Mouse (Mus musculus) hindbrain, embryonic 14.5 days (tissue): ENCODE measurements at regions not wholly inside any gene's neighbourhood (a gene's known extent, or its start where the extent isn't known, plus 50 kb on each side); places are given as distances from the start of the nearest gene placed in this dataset.

ENCODE experiments used
- ATAC-seq: fragments of 200-750 bp; cut with Nextera tagmentation; 2 replicates; pipeline ENCODE4 v1.8.0; 2017; ENCODE audit warnings: moderate number of reproducible peaks, mild to moderate bottlenecking, moderate TSS enrichment, moderate library complexity; ENCODE audit not compliant: low FRiP score
- DNase-seq: peaks from one replicate; pipeline ENCODE4 v3.0.0-alpha.2; 2015; ENCODE audit warnings: low spot score
- H3K27ac ChIP-seq: fragments of 300-500 bp; sonication (generic); 2 replicates; pipeline ENCODE4 v1.5.1; 2014; ENCODE audit warnings: mild to moderate bottlenecking, moderate library complexity
- H3K27me3 ChIP-seq: fragments of 300-500 bp; sonication (generic); 2 replicates; pipeline ENCODE4 v1.6.1; 2014; ENCODE audit warnings: mild to moderate bottlenecking, low read length, mixed read lengths; ENCODE audit not compliant: control insufficient read depth, insufficient read depth
- H3K36me3 ChIP-seq: fragments of 300-500 bp; sonication (generic); replicated peaks from 2 replicates; pipeline ENCODE4 v1.6.1; 2014; ENCODE audit not compliant: control insufficient read depth, insufficient read depth
- H3K4me1 ChIP-seq: fragments of 300-500 bp; sonication (generic); replicated peaks from 2 replicates; pipeline ENCODE4 v1.6.1; 2014; ENCODE audit warnings: antibody characterized with exemption, low read length, mixed read lengths; ENCODE audit not compliant: control insufficient read depth, insufficient read depth
- H3K4me2 ChIP-seq: fragments of 300-500 bp; sonication (generic); replicated peaks from 2 replicates; pipeline ENCODE4 v1.6.1; 2014; ENCODE audit warnings: mild to moderate bottlenecking, moderate library complexity
- H3K4me3 ChIP-seq: fragments of 300-500 bp; sonication (generic); replicated peaks from 2 replicates; pipeline ENCODE4 v1.5.1; 2014; ENCODE audit warnings: mild to moderate bottlenecking, low read length
- H3K9ac ChIP-seq: fragments of 300-500 bp; sonication (generic); 2 replicates; pipeline ENCODE4 v1.6.1; 2014
- H3K9me3 ChIP-seq: fragments of 300-500 bp; sonication (generic); 2 replicates; pipeline ENCODE4 v1.6.1; 2016; ENCODE audit warnings: low read length; ENCODE audit not compliant: control insufficient read depth
- WGBS: fragments of 180-500 bp; shearing (Covaris S2); extraction: QIAGEN DNeasy Blood & Tissue Kit; methylation state at CpG from one replicate; pipeline ENCODE4 v1.1.7; 2014; 5-methylcytosine and 5-hydroxymethylcytosine counted together

GRCm38 (mm10) chr12:27191916-27192315 is 150.5 kb downstream of the Sox11 start:
- DNase-seq (no peak), ATAC-seq (no peak)
- Histone ChIP-seq H3K4me3 (no peak overlapping the region), H3K4me2 (no peak overlapping the region), H3K36me3 (no peaks in the 10 kb centered on the region), H3K9ac (no peak overlapping the region), H3K9me3 (no peaks in the 10 kb centered on the region), H3K27ac (no peak overlapping the region), H3K4me1 (no peaks in the 10 kb centered on the region), H3K27me3 (no peaks in the 10 kb centered on the region)
- WGBS = 72% methylated on average over 6 of the region's 6 CpGs

- DNase-seq = no peak
- 81% methylated on average over 3 of the region's 3 CpGs for WGBS
These were observed 154.9 kb downstream of the Sox11 start for GRCm38 (mm10) chr12:27187480-27187879.

GRCm38 (mm10) chr12:27182397-27183375 is 159.7 kb downstream of the Sox11 start:
- DNase-seq = no peak
- WGBS = 41% methylated on average over 5 of the region's 5 CpGs
- Histone ChIP-seq H3K9ac (0 out of 2 replicates have a peak overlapping the region, but pooled peaks have one; percentile 16), H3K4me3 (no peak overlapping the region), H3K27me3 (no peaks in the 10 kb centered on the region), H3K9me3 (0 out of 2 replicates have a peak, but pooled peaks cover 3% of the 10 kb centered on the region), H3K4me1 (peaks cover 16% of the 10 kb centered on the region), H3K36me3 (no peaks in the 10 kb centered on the region), H3K27ac (peak overlapping the region; percentile 33), H3K4me2 (no peak overlapping the region)
- ATAC-seq = 0 out of 2 replicates have a peak, but pooled peaks have one; percentile 14

More at GRCm38 (mm10) chr12:27187480-27187879, 154.9 kb downstream of the Sox11 start:
- no peak overlapping the region for H3K9ac ChIP-seq
- no peak overlapping the region for H3K4me2 ChIP-seq
- no peaks in the 10 kb centered on the region for H3K9me3 ChIP-seq
- no peaks in the 10 kb centered on the region for H3K27me3 ChIP-seq
- no peak overlapping the region for H3K27ac ChIP-seq
- H3K4me3 ChIP-seq = no peak overlapping the region
- H3K36me3 ChIP-seq = no peaks in the 10 kb centered on the region
- H3K4me1 ChIP-seq = peaks cover 11% of the 10 kb centered on the region
- no peak for ATAC-seq

- H3K4me2 ChIP-seq = no peak overlapping the region
- 89% methylated on average over 4 of the region's 4 CpGs for WGBS
- no peaks in the 10 kb centered on the region for H3K4me1 ChIP-seq
- H3K4me3 ChIP-seq = no peak overlapping the region
- 0 out of 2 replicates have a peak, but pooled peaks cover 3% of the 10 kb centered on the region for H3K9me3 ChIP-seq
- no peak for ATAC-seq
- no peaks in the 10 kb centered on the region for H3K27me3 ChIP-seq
- no peak overlapping the region for H3K9ac ChIP-seq
- H3K36me3 ChIP-seq = no peaks in the 10 kb centered on the region
- no peak overlapping the region for H3K27ac ChIP-seq
- no peak for DNase-seq
These were observed 168.8 kb downstream of the Sox11 start for GRCm38 (mm10) chr12:27173561-27173960.

- Histone ChIP-seq H3K4me2 (no peak overlapping the region), H3K9ac (no peak overlapping the region), H3K27ac (no peak overlapping the region), H3K4me3 (no peak overlapping the region), H3K36me3 (no peaks in the 10 kb centered on the region), H3K4me1 (no peaks in the 10 kb centered on the region), H3K9me3 (0 out of 2 replicates have a peak, but pooled peaks cover 3% of the 10 kb centered on the region), H3K27me3 (no peaks in the 10 kb centered on the region)
- ATAC-seq (no peak), DNase-seq (no peak)
- WGBS = 80% methylated on average over 4 of the region's 4 CpGs
These were observed 169.2 kb downstream of the Sox11 start for GRCm38 (mm10) chr12:27173151-27173550.

DNA sequence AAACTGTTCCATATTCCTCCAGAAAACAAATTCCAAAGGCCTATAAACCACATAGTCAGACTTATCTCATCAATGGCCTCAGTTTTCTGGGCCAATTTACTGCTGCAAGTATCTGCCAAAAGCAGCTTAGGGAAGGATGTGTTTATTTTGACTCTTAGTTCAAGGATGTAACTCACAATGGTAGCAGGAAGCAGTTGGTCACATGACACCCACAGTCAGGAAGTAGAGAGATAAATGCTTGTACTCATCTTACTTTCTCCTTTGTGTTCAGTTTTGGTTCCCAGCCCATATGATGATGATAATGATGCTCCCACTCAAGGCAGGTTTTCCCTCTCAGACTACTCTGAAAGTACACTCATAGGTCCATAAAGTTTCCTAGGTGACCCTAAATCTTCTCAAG is 170.8 kb downstream of the Sox11 start:
- H3K36me3 ChIP-seq = no peaks in the 10 kb centered on the region
- no peaks in the 10 kb centered on the region for H3K4me1 ChIP-seq
- no peaks in the 10 kb centered on the region for H3K27me3 ChIP-seq
- H3K4me3 ChIP-seq = no peak overlapping the region
- no peak for ATAC-seq
- H3K9ac ChIP-seq = no peak overlapping the region
- DNase-seq = no peak
- H3K27ac ChIP-seq = no peak overlapping the region
- no peaks in the 10 kb centered on the region for H3K9me3 ChIP-seq
- no peak overlapping the region for H3K4me2 ChIP-seq

DNA sequence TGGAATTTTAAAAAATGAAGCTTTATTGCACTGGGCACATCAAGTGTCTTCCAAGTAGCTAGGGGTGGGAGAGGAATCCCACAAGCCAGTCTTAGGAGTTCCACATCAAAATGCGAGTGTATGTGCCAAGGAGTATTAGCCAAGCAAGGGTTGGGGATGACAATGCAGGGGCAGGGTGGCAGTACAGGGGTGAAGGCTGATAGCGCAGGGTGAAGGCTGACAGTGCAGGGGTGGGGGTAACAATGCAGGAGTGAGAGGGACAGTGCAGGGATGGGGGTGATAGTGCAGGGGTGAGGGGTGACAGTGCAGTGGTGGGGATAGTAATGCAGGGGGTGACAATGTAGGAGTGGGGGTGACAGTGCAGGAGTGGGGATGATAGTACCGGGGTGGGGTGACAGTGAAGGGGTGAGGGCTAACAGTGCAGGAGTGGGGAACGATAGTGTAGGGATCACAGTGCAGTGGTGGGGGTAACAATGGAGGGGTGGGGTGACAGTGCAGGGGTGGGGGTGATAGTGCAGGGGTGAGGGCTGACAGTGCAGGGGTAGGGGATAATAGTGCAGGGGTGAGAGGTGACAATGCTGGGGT is 177.4 kb downstream of the Sox11 start:
- Histone ChIP-seq H3K36me3 (no peaks in the 10 kb centered on the region), H3K27me3 (no peaks in the 10 kb centered on the region), H3K9ac (no peak overlapping the region), H3K27ac (no peak overlapping the region), H3K4me2 (no peak overlapping the region), H3K4me1 (peaks cover 3% of the 10 kb centered on the region), H3K4me3 (no peak overlapping the region), H3K9me3 (no peaks in the 10 kb centered on the region)
- ATAC-seq = peak; percentile 34; the same call in 1 of the 2 replicates
- WGBS = 87% methylated on average over 4 of the region's 4 CpGs
- DNase-seq = no peak

- Histone ChIP-seq H3K36me3 (no peaks in the 10 kb centered on the region), H3K4me2 (peak overlapping the region; percentile 3; the same call in 1 of the 2 replicates), H3K4me1 (peaks cover 18% of the 10 kb centered on the region), H3K27me3 (no peaks in the 10 kb centered on the region), H3K4me3 (no peak overlapping the region), H3K9me3 (no peaks in the 10 kb centered on the region), H3K9ac (peak overlapping the region; percentile 33; the same call in 1 of the 2 replicates), H3K27ac (peak overlapping the region; percentile 43; the same call in 1 of the 2 replicates)
- WGBS = 69% methylated on average over 18 of the region's 18 CpGs
- DNase-seq (no peak), ATAC-seq (no peak)
These were observed 182.2 kb downstream of the Sox11 start for GRCm38 (mm10) chr12:27160063-27160686.
